Comparison of ENCODE assay signal across 13 mouse cellular contexts in the genomic region with DNA sequence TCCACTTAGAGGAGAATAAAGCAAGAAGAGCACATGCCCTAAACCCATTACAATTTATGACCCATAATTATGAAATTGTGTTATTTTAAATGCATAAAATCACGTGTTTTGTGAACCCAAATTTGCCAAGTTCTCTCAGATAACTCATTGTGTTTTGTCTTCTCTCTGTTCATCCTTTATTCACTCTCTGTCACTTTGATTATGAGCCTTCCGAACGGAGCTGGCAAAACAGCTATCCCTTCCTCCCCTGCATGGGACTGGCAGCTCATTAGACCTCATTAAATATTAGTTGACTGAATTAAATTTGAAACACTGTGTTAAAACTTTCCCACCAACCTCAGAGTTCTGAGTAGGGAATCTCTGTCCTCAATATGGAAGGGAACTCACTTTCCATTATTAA.
"Had no signal": no experiment of that assay in that cellular context is flagged by ENCODE, and none has a peak within 500 bp of the region (broad histone marks: within the 10 kb centered on the region; RNA-seq: fewer than 3 reads in every experiment).

No protein-coding gene starts in this region.

- DNase-seq: gastrocnemius, postnatal 14 days; gastrocnemius, postnatal 36 days; heart, adult 18-20 months; heart, postnatal 10 days; kidney, adult 11 months; kidney, adult 2 months; kidney, adult 9 months; kidney, postnatal 14 days; kidney, postnatal 36 days; layer of hippocampus, adult 9-11 months; layer of hippocampus, postnatal 36 days; liver; liver, embryonic 13.5 days had no signal
